Mouse (Mus musculus) hindbrain, embryonic 16.5 days (tissue): ENCODE measurements around the gene Bmt2. TPM values are rescaled to one million over a fixed set of nuclear protein-coding genes. Genes with fewer than 3 reads are reported as not detected.
A peak's percentile ranks its signal among the peaks of the same experiment; 100 is the strongest.

ENCODE experiments used
- ATAC-seq: fragments of 200-750 bp; cut with Nextera tagmentation; 2 replicates; pipeline ENCODE4 v1.8.0; 2017; ENCODE audit warnings: moderate TSS enrichment, moderate library complexity
- H3K27ac ChIP-seq: fragments of 300-500 bp; sonication (generic); 2 replicates; pipeline ENCODE4 v1.5.1; 2014; ENCODE audit warnings: low read depth, mild to moderate bottlenecking, control low read depth, low read length, moderate library complexity
- H3K27me3 ChIP-seq: fragments of 300-500 bp; sonication (generic); replicated peaks from 2 replicates; pipeline ENCODE4 v1.6.1; 2014; ENCODE audit warnings: low read length; ENCODE audit not compliant: control insufficient read depth, insufficient read depth
- H3K36me3 ChIP-seq: fragments of 300-500 bp; sonication (generic); 2 replicates; pipeline ENCODE4 v1.6.1; 2014; ENCODE audit warnings: mild to moderate bottlenecking, low read length, moderate library complexity, mixed read lengths; ENCODE audit not compliant: control insufficient read depth, insufficient read depth
- H3K4me1 ChIP-seq: fragments of 300-500 bp; sonication (generic); 2 replicates; pipeline ENCODE4 v1.6.1; 2014; ENCODE audit warnings: low read depth, low read length; ENCODE audit not compliant: control insufficient read depth, insufficient read depth
- H3K4me2 ChIP-seq: fragments of 300-500 bp; sonication (generic); 2 replicates; pipeline ENCODE4 v1.6.1; 2014; ENCODE audit warnings: mild to moderate bottlenecking, low read length, control low read depth, moderate library complexity
- H3K4me3 ChIP-seq: fragments of 300-500 bp; sonication (generic); 2 replicates; pipeline ENCODE4 v1.5.1; 2014; ENCODE audit warnings: mild to moderate bottlenecking, low read length, control low read depth, moderate library complexity
- H3K9ac ChIP-seq: fragments of 300-500 bp; sonication (generic); 2 replicates; pipeline ENCODE4 v1.6.1; 2014; ENCODE audit warnings: low read depth, mild to moderate bottlenecking, control low read depth, low read length, moderate library complexity
- H3K9me3 ChIP-seq: fragments of 300-500 bp; sonication (generic); 2 replicates; pipeline ENCODE4 v1.6.1; 2014; ENCODE audit warnings: mild to moderate bottlenecking, low read length, moderate library complexity; ENCODE audit not compliant: control insufficient read depth
- WGBS: fragments of 180-500 bp; shearing (Covaris S2); extraction: QIAGEN DNeasy Blood & Tissue Kit; methylation state at CpG from one replicate; pipeline ENCODE4 v1.1.7; 2014; 5-methylcytosine and 5-hydroxymethylcytosine counted together
- polyA plus RNA-seq: library from polyadenylated mRNA; unstranded; fragments of >200 nt; fragmentation: Nextera tagmentation; extraction: Ambion mirVana; gene quantifications from 2 replicates; pipeline ENCODE4 v1.2.1, GENCODE M21; 2015

Gene Bmt2
- polyA plus RNA-seq = 15.0 and 18.4 TPM in 2 replicates

DNA sequence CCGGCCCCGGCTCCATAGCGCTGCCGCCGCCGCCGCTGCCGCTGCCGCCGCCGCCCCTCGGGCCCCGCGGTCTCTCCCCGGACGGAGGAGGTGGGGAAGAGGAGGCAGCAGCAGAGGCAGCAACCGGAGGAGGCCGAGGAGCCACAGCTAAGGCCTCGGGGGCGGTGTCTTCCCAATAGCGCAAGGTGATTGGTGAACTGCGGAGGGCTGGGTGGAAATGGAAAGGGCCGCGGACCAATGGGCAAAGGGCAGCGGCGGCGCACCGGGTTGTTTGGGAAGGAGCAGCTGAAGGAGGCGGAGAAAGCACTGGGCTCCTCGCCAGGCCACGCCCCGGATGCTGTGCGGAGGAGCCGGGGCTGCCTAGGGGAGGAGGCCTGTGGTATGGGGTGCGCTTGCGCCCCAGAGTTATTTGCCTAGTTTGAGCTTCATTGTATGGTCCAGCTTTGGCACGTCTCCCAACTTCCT, at the start of gene Bmt2:
Gene Bmt2 (minus strand): TSS at position 149 of the 465 bp plus-strand sequence.
- peak within 1 kb of the TSS; percentile 94 for H3K27ac ChIP-seq
- WGBS = under 1% methylated on average over 37 of the region's 37 CpGs
- peak within 1 kb of the TSS; percentile 99 for H3K9ac ChIP-seq
- no peaks in the 10 kb centered on the region for H3K27me3 ChIP-seq
- H3K4me2 ChIP-seq = peak within 1 kb of the TSS; percentile 66
- H3K4me1 ChIP-seq = peaks cover 9% of the 10 kb centered on the region
- H3K36me3 ChIP-seq = no peaks in the 10 kb centered on the region
- H3K9me3 ChIP-seq = no peaks in the 10 kb centered on the region
- ATAC-seq = peak; percentile 99
- peak within 1 kb of the TSS; percentile 86 for H3K4me3 ChIP-seq

DNA sequence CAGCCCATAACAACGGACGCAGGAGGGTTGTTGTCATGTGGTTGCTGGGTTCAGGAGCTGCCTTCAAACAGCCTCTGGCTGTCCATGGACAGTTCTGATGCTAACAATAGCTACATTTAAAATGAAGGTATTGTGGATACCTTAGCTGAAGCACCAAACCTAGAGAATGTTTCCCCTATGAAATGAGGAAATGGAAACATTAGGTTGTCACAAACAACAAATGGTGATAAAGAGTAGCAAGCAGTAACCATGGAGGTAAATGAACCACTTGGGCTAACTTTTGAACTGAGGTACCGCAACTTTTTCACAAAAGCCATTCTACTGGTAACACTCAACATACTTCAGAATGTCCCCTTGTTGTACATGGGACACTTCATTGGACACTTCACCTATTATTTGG, 44.4 kb upstream of the Bmt2 start:
- H3K9ac ChIP-seq = no peak overlapping the region
- no peaks in the 10 kb centered on the region for H3K4me1 ChIP-seq
- no peak overlapping the region for H3K4me2 ChIP-seq
- H3K4me3 ChIP-seq = no peak overlapping the region
- no peak for ATAC-seq
- H3K9me3 ChIP-seq = no peaks in the 10 kb centered on the region
- H3K27ac ChIP-seq = no peak overlapping the region
- WGBS = 93% methylated on average over 3 of the region's 3 CpGs
- H3K27me3 ChIP-seq = no peaks in the 10 kb centered on the region
- H3K36me3 ChIP-seq = no peaks in the 10 kb centered on the region

DNA sequence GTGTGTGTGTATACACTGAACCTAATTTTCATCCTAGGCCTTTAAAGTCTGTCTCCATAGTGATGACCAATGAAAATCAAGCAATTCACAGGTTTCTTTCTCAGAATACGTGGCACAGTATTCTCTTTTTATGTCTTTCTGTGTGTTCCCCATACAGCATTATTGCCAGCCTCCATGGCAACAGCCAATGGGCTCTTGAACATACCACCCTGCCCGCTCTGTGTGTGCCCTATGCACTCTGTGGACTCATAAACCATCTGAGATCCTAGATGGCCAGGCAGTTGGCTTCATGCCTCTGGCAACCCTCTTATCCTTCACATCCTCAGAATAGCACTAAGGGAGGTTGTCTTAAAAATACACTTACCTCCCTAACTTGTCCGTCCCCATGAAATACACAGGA, 37.1 kb upstream of the Bmt2 start:
- no peak overlapping the region for H3K4me2 ChIP-seq
- H3K9me3 ChIP-seq = no peaks in the 10 kb centered on the region
- 63% methylated on average over 3 of the region's 3 CpGs for WGBS
- H3K36me3 ChIP-seq = no peaks in the 10 kb centered on the region
- H3K4me3 ChIP-seq = no peak overlapping the region
- H3K4me1 ChIP-seq = no peaks in the 10 kb centered on the region
- H3K9ac ChIP-seq = no peak overlapping the region
- no peak overlapping the region for H3K27ac ChIP-seq
- H3K27me3 ChIP-seq = no peaks in the 10 kb centered on the region
- no peak for ATAC-seq

DNA sequence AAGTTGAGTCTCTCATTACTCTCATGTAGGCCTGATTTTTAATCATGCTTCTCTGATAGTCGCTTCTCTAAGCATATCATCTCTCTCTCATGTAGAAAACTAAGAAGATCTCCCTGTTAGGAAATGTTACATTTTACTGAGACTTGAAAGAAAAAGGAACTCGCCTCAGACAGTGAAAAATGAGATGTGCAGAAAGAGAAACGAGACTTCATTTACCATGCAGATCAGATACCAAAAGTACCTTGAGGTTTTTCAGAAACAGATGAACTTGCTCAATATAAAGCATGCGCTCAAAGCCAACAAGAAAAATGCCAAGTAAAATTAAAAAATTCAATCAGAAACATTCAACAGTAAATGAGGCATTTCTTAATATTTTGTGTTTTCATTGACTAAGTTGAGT, 19.1 kb upstream of the Bmt2 start:
- Histone ChIP-seq H3K9me3 (no peaks in the 10 kb centered on the region), H3K36me3 (no peaks in the 10 kb centered on the region), H3K27ac (no peak overlapping the region), H3K27me3 (no peaks in the 10 kb centered on the region), H3K4me2 (no peak overlapping the region), H3K4me1 (no peaks in the 10 kb centered on the region), H3K9ac (no peak overlapping the region), H3K4me3 (no peak overlapping the region)
- WGBS = 84% methylated on average over 4 of the region's 4 CpGs
- no peak for ATAC-seq

DNA sequence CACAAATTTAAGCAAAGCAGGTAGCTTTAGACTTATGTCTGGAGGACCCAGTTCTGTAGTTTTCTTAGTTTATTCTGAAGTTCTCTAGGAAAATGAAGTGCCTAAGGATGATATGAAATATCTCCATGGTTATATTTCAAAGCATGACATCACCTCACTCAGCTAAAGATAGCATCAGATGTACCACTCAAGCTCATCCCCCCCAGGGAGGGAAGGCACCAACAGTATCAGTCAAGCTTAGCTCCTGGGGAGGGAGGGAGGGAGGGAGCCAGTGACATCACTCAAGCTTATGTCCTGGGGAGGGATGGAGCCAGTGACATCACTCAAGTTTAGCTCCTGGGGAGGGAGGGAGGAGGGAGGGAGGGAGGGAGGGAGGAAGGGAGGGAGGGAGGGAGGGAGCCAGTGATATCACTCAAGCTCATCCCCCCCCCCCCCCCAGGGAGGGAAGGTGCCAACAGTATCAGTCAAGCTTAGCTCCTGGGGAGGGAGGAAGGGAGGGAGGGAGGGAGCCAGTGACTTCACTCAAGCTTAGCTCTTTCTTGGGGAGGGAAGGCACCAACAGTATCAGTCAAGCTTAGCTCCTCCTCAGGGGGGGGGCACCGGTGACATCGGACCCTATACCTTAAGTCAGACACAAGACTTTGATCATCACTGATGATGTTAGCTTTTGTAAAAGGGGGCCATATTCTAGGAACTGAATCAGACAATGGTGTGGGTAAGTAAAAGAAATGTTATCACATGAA, 17.5 kb upstream of the Bmt2 start:
- no peaks in the 10 kb centered on the region for H3K36me3 ChIP-seq
- WGBS = 83% methylated on average over 2 of the region's 2 CpGs
- ATAC-seq = no peak

DNA sequence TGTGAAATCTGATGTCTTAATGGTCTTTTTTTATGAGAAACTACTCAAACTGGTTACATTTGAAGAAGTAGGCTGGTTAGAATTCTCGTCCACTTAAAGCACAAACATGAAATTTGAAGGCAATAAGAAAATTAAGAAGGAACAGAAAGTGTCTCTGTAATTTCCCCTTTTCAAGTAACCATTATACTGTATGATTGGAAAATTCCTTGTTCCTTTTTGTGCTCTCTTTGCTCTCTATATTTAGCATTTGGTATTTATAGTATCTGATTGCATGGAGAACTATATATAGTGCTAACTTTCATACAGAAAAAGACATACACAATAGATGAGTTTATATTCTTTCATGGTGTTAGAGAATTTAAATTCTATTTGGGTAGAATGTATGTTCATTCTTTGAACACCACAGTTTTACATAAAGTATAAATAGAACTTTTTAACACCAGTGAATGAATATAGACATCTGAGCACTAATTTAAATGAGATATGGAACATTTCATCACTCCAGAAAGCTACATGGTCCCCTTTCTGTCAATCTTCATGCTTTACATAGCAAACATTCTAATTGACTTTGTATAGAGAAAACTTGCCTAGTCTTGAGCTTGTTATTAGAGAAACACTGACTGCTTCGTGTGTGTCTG, 14.0 kb upstream of the Bmt2 start:
- 86% methylated on average over 2 of the region's 2 CpGs for WGBS
- ATAC-seq = no peak
- no peaks in the 10 kb centered on the region for H3K27me3 ChIP-seq
- H3K9me3 ChIP-seq = no peaks in the 10 kb centered on the region
- H3K9ac ChIP-seq = no peak overlapping the region
- no peak overlapping the region for H3K4me2 ChIP-seq
- H3K4me1 ChIP-seq = no peaks in the 10 kb centered on the region
- no peak overlapping the region for H3K4me3 ChIP-seq
- H3K36me3 ChIP-seq = no peaks in the 10 kb centered on the region
- H3K27ac ChIP-seq = no peak overlapping the region

More for the DNA sequence above, 17.5 kb upstream of the Bmt2 start:
- no peak overlapping the region for H3K9ac ChIP-seq
- no peak overlapping the region for H3K4me3 ChIP-seq
- no peaks in the 10 kb centered on the region for H3K27me3 ChIP-seq
- no peaks in the 10 kb centered on the region for H3K9me3 ChIP-seq
- no peaks in the 10 kb centered on the region for H3K4me1 ChIP-seq
- H3K27ac ChIP-seq = no peak overlapping the region
- H3K4me2 ChIP-seq = no peak overlapping the region

DNA sequence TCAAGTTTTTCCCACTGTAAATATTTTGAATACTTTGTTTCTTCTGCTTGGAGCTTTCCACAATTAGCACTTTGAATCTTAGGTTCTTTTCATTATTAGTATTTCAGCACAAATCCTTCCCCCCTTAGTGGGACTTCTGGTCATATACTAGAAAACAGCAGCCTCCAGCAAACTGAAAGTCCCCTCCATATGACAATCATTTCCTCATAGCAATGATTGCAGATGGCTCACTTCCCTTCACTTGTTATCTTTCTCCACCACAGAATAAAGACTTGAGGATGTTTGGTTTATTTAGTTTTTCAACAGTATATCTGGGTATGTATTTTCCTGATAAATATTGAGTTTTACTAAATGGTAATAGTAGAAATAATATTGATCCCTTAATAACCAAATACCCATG, 12.6 kb upstream of the Bmt2 start:
- Histone ChIP-seq H3K27me3 (no peaks in the 10 kb centered on the region), H3K4me2 (no peak overlapping the region), H3K4me3 (no peak overlapping the region), H3K4me1 (no peaks in the 10 kb centered on the region), H3K9ac (no peak overlapping the region), H3K9me3 (no peaks in the 10 kb centered on the region), H3K27ac (no peak overlapping the region), H3K36me3 (no peaks in the 10 kb centered on the region)
- ATAC-seq = no peak

DNA sequence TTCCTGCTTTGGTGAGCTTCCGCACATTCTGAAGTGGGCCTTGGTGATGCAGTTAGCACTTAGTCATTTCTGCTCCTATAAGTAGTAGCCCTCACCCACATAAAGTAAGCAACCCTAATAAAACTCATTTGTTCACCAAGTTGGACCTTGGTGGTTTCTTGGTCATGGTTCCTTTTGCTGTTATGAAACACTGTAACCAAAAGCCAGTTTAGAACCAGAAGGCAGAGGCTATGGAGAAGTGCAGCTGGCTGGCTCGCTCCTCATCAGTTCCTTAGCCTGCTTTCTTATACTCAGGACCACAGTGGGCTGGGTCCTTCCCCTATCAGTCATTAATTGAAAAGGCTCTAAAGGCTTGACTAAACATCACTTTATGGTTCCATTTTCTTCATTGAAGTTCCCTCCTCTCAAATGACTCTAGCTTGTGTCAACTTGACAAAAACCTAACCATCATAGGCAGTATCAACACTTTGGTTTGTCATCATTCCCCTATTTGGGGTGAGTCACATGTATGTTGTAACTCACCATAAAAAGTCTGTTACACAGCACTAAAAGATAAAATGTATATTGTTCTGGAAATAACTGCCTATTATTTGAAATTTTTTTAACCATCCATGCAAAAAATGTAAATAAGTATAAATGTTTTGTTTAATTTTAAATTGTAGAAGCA, 6.3 kb upstream of the Bmt2 start:
- Histone ChIP-seq H3K4me2 (no peak overlapping the region), H3K9me3 (no peaks in the 10 kb centered on the region), H3K27me3 (no peaks in the 10 kb centered on the region), H3K4me3 (no peak overlapping the region), H3K4me1 (no peaks in the 10 kb centered on the region), H3K9ac (no peak overlapping the region), H3K36me3 (no peaks in the 10 kb centered on the region), H3K27ac (no peak overlapping the region)
- ATAC-seq = no peak
- WGBS = 83% methylated on average over 2 of the region's 2 CpGs

DNA sequence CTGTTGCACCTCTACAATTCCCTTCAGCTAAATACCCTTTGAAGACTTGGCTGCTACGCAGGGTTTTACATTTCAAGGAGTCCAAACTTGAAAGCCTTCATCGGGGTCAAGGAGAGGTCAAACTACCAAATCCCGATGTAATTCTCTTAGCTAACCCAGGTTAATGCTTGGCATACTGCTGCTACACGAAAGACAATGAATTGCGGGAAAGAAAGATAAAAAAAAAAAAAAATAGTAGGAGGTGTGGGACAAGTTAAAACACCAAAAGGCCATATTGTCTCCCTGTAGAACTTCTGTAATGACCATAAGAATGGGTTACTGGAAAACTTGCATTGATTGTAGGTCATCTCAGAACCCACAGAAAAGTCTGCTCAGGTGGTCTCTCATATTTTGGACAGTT, 583 bp upstream of the Bmt2 start:
- peak overlapping the region; percentile 26; the same call in 1 of the 2 replicates for H3K27ac ChIP-seq
- peak overlapping the region; percentile 86 for H3K4me3 ChIP-seq
- H3K4me2 ChIP-seq = peak overlapping the region; percentile 66
- peaks cover 9% of the 10 kb centered on the region for H3K4me1 ChIP-seq
- WGBS = 20% methylated on average over 5 of the region's 5 CpGs
- ATAC-seq = no peak
- no peaks in the 10 kb centered on the region for H3K36me3 ChIP-seq
- H3K27me3 ChIP-seq = no peaks in the 10 kb centered on the region
- no peaks in the 10 kb centered on the region for H3K9me3 ChIP-seq
- peak overlapping the region; percentile 99 for H3K9ac ChIP-seq
